Mouse (Mus musculus) olfactory bulb, adult 2 months (tissue): ENCODE measurements around the gene Nav3.
"Not testable (repeated sequence)": the region's sequence is repeated elsewhere in the genome, so short reads cannot be mapped to it uniquely, and the experiment has no call there.

Experiments used
- CTCF ChIP-seq: fragments of 200-500 bp; IDR thresholded peaks from 2 replicates; pipeline ENCODE4 v1.5.1; 2012; ENCODE audit warnings: low read depth, mild to moderate bottlenecking, low read length, moderate library complexity; ENCODE audit not compliant: insufficient read depth
- POLR2A ChIP-seq: fragments of 200-500 bp; IDR thresholded peaks from 2 replicates; pipeline ENCODE4 v1.6.1; 2012; ENCODE audit warnings: mild to moderate bottlenecking, low read depth, low read length, moderate library complexity; ENCODE audit not compliant: insufficient read depth

DNA sequence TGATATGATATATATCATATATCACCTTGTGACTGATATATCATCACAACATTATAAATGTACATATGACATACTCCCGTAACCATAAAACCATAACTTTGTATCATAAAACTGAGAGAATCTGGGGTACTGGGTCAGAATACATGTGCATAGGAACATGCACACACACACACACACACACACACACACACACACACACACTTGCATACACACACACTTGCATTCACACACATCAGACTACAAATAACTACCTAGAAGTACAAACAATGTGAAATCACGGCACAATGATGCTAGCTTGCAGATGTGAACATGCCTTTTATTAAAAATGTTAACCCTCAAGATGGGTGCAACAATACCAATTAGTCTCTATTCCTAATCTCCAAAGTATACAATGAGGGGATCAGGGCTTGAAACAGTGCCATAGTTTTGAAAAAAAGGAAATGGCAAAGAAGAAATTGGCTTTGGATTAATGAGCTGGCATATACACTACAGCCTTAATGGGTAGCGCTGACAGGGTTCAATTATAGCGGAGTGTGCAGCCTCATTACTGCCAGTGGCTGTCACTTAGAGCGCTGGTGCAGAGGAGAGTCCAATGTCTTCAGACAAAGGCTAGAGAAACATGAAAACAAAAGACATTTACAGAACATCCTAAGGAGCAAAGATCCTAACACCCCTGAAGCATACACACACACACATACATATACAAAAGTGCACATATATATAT lies 72.3 kb downstream of the Nav3 start:
- TF ChIP-seq CTCF, POLR2A: not testable (repeated sequence)
